Mouse (Mus musculus): ENCODE measurements around the gene Nav2. TPM values are rescaled to one million over a fixed set of nuclear protein-coding genes. Genes with fewer than 3 reads are reported as not detected.

Gene Nav2
- polyA plus RNA-seq, 1 experiment from 2014 or later: 26.2 TPM

DNA sequence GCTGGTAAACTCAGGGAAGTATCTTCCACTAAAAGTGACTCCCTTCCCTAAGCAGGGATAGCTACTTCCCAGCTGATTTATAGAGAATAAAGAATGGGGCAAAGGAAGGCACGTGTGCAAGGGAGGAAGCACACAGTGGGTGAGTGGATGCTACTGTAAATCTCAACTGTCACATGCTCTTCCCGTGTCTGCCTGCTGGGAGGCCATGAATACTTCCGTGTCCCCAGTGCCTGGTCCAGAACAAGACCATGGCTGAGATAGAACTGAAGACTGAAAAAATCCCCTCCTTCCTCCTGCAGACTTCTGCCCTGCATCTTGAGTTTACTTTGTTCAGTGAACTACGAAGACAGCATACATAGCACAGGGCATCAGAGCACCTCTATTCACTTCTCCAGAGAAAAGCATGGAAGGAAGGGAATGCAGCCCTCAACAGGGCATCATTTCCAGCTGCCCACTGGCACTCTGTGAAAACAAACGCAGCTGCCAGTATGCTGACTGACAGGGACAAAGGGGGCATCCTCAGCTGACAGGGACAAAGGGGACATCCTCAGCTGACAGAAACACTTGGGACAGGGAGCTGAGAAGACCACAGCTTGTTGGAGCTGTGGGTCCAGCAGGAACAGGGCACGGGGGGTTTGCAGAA is 138.0 kb downstream of the Nav2 start:
- Histone ChIP-seq H3K27ac (no peak overlapping the region), H3K4me1 (peaks cover 23% of the 10 kb centered on the region), H3K4me3 (no peak overlapping the region), H3K27me3 (replicated peaks) (no peaks in the 10 kb centered on the region), H3K9ac (no peak overlapping the region), H3K36me3 (replicated peaks) (no peaks in the 10 kb centered on the region), H3K4me2 (no peak overlapping the region), H3K9me3 (no peaks in the 10 kb centered on the region)
- ATAC-seq (replicated peaks): no peak
- WGBS: 52% methylated on average over 6 of the region's 6 CpGs

- no peak; the same call in 1 of the 2 replicates for ATAC-seq (replicated peaks)
- H3K27me3 ChIP-seq (replicated peaks): no peaks in the 10 kb centered on the region
- no peaks in the 10 kb centered on the region for H3K36me3 ChIP-seq (replicated peaks)
- no peak overlapping the region for H3K27ac ChIP-seq
- no peaks in the 10 kb centered on the region for H3K9me3 ChIP-seq
- no peak overlapping the region for H3K4me2 ChIP-seq
- peaks cover 22% of the 10 kb centered on the region for H3K4me1 ChIP-seq
- 48% methylated on average over 8 of the region's 8 CpGs for WGBS
- no peak overlapping the region for H3K4me3 ChIP-seq
- no peak overlapping the region for H3K9ac ChIP-seq
Observed at GRCm38 (mm10) chr7:49047336-49047735, 138.8 kb downstream of the Nav2 start.

- Histone ChIP-seq H3K4me2 (no peak overlapping the region), H3K36me3 (replicated peaks) (no peaks in the 10 kb centered on the region), H3K4me1 (peaks cover 28% of the 10 kb centered on the region), H3K9me3 (no peaks in the 10 kb centered on the region), H3K27ac (no peak overlapping the region), H3K27me3 (replicated peaks) (no peaks in the 10 kb centered on the region), H3K9ac (no peak overlapping the region), H3K4me3 (no peak overlapping the region)
- 42% methylated on average over 9 of the region's 9 CpGs for WGBS
- no peak; the same call in 1 of the 2 replicates for ATAC-seq (replicated peaks)
Observed at GRCm38 (mm10) chr7:49052871-49053618, 144.5 kb downstream of the Nav2 start.

- no peak overlapping the region for H3K9ac ChIP-seq
- H3K4me1 ChIP-seq: peaks cover 21% of the 10 kb centered on the region
- WGBS: 61% methylated on average over 10 of the region's 10 CpGs
Observed at GRCm38 (mm10) chr7:49055273-49055672, 146.8 kb downstream of the Nav2 start.

DNA sequence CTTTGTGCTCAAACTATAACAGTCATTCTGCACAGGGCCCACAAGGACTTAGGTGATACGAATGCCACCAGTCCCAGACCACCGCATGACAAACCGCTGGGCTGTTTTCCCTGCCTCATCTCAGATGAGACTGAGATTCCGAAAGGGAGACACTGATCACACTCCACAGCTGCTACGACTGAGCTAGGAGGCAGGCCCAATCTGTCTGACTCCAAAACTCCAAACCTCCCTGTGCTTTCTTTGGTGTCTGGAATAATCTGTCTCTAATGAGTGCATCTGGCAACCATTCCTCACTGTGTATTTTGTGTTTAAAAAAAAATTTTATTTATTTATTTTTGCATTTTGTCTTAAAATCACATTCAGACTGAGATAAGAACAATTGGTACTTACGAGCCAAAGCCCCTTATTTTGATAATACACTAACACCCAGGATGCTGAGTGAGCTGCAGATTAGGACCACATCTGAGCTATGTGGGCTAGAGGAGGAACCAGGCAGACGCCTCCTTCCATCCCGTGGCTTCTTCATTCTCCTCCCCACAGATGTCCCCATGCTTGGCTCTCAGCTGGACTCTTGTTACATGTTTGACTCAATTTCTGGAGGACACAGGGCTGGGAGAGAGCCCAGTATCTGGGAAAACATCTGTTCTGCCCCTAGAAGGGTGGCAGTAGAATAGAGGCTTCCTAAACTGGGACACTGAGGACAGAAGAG is 149.9 kb downstream of the Nav2 start:
- no peak overlapping the region for H3K27ac ChIP-seq

More at GRCm38 (mm10) chr7:49055273-49055672, 146.8 kb downstream of the Nav2 start:
- H3K4me2 ChIP-seq: no peak overlapping the region
- no peaks in the 10 kb centered on the region for H3K27me3 ChIP-seq (replicated peaks)
- H3K36me3 ChIP-seq (replicated peaks): no peaks in the 10 kb centered on the region
- H3K4me3 ChIP-seq: no peak overlapping the region
- H3K27ac ChIP-seq: no peak overlapping the region
- no peaks in the 10 kb centered on the region for H3K9me3 ChIP-seq
- ATAC-seq (replicated peaks): peak; percentile 34; the same call in 1 of the 2 replicates

GRCm38 (mm10) chr7:49064792-49065521 is 156.4 kb downstream of the Nav2 start:
- Histone ChIP-seq H3K4me2 (no peak overlapping the region), H3K9me3 (no peaks in the 10 kb centered on the region), H3K4me1 (peaks cover 37% of the 10 kb centered on the region), H3K36me3 (replicated peaks) (no peaks in the 10 kb centered on the region), H3K27ac (peak overlapping the region; percentile 45), H3K4me3 (no peak overlapping the region), H3K9ac (no peak overlapping the region), H3K27me3 (replicated peaks) (no peaks in the 10 kb centered on the region)
- WGBS: 45% methylated on average over 4 of the region's 4 CpGs
- ATAC-seq (replicated peaks): peak; percentile 51; the same call in 1 of the 2 replicates

More for the DNA sequence above, 149.9 kb downstream of the Nav2 start:
- peaks cover 7% of the 10 kb centered on the region for H3K4me1 ChIP-seq
- H3K9me3 ChIP-seq: no peaks in the 10 kb centered on the region
- no peaks in the 10 kb centered on the region for H3K36me3 ChIP-seq (replicated peaks)
- H3K4me3 ChIP-seq: no peak overlapping the region
- ATAC-seq (replicated peaks): no peak
- no peak overlapping the region for H3K4me2 ChIP-seq
- whole genome bisulfite sequencing: 74% methylated on average over 8 of the region's 8 CpGs
- no peaks in the 10 kb centered on the region for H3K27me3 ChIP-seq (replicated peaks)
- no peak overlapping the region for H3K9ac ChIP-seq

DNA sequence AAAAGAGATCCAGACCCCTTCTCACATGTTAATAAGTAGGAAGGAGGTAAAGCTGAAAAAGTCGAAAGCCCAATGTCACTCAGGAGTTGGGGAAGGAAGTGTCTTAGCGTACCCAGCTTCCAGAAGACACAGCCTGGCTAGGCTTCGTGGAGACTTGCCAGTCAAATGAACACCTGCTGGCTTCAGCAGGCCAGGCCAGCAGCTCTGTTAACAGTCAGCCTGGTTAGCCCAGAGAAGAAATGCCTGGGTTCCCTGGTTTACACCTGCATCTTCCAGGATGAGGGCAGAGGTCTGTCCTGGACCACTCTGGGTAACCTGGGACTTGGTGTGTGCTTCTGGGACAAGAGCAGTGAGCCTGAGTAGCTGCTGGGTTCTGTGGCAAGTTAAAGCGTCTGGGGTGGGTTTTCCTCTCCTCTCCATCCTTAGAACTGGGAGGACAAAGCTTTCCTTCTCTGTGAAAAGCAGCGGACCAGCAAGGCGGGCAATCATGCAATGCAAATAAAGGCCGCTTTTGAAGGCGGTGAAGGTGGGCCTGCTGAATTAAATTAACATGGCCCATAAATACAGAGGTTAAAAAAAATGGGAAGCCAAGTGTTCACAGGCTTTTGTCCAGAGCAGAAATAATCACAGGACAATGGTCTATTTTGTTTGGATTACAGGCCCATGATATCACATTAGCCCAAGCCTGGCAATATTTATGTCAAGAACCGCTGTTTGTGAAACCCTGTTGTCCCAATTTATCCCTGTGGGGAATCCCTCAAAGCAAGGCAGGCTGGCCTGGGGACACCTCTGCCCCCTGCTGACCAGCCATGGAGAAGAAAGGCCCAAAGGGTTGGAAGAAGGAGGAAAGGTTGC is 157.3 kb downstream of the Nav2 start:
- no peak for ATAC-seq (replicated peaks)
- H3K4me2 ChIP-seq: no peak overlapping the region
- H3K36me3 ChIP-seq (replicated peaks): no peaks in the 10 kb centered on the region
- H3K27ac ChIP-seq: peak overlapping the region; percentile 45
- no peak overlapping the region for H3K4me3 ChIP-seq
- no peak overlapping the region for H3K9ac ChIP-seq
- no peaks in the 10 kb centered on the region for H3K27me3 ChIP-seq (replicated peaks)
- WGBS: 18% methylated on average over 9 of the region's 9 CpGs
- no peaks in the 10 kb centered on the region for H3K9me3 ChIP-seq
- peaks cover 43% of the 10 kb centered on the region for H3K4me1 ChIP-seq

- H3K27me3 ChIP-seq (replicated peaks): no peaks in the 10 kb centered on the region
- no peaks in the 10 kb centered on the region for H3K36me3 ChIP-seq (replicated peaks)
- 0 out of 2 replicates have a peak overlapping the region, but pooled peaks have one; percentile 45 for H3K27ac ChIP-seq
- H3K9me3 ChIP-seq: no peaks in the 10 kb centered on the region
- peaks cover 49% of the 10 kb centered on the region for H3K4me1 ChIP-seq
- H3K4me3 ChIP-seq: no peak overlapping the region
- 88% methylated on average over 1 of the region's 1 CpGs for WGBS
- H3K9ac ChIP-seq: no peak overlapping the region
- H3K4me2 ChIP-seq: no peak overlapping the region
- ATAC-seq (replicated peaks): no peak
Observed at GRCm38 (mm10) chr7:49066828-49067227, 158.3 kb downstream of the Nav2 start.

- Histone ChIP-seq H3K9ac (no peak overlapping the region), H3K27me3 (replicated peaks) (no peaks in the 10 kb centered on the region), H3K27ac (no peak overlapping the region), H3K4me2 (no peak overlapping the region), H3K9me3 (no peaks in the 10 kb centered on the region), H3K4me1 (peaks cover 45% of the 10 kb centered on the region), H3K36me3 (replicated peaks) (no peaks in the 10 kb centered on the region), H3K4me3 (no peak overlapping the region)
- no peak for ATAC-seq (replicated peaks)
- WGBS: 43% methylated on average over 12 of the region's 12 CpGs
Observed at GRCm38 (mm10) chr7:49069396-49069961, 161.0 kb downstream of the Nav2 start.

- Histone ChIP-seq H3K36me3 (replicated peaks) (no peaks in the 10 kb centered on the region), H3K27ac (0 out of 2 replicates have a peak overlapping the region, but pooled peaks have one; percentile 39), H3K4me1 (peaks cover 48% of the 10 kb centered on the region), H3K27me3 (replicated peaks) (no peaks in the 10 kb centered on the region), H3K9me3 (no peaks in the 10 kb centered on the region), H3K4me2 (no peak overlapping the region), H3K9ac (no peak overlapping the region), H3K4me3 (no peak overlapping the region)
- no peak for ATAC-seq (replicated peaks)
- WGBS: 39% methylated on average over 1 of the region's 1 CpGs
Observed at GRCm38 (mm10) chr7:49070621-49071020, 162.1 kb downstream of the Nav2 start.

- H3K9ac ChIP-seq: no peak overlapping the region
- H3K9me3 ChIP-seq: no peaks in the 10 kb centered on the region
- no peak overlapping the region for H3K4me3 ChIP-seq
- peak overlapping the region; percentile 39 for H3K27ac ChIP-seq
- H3K27me3 ChIP-seq (replicated peaks): no peaks in the 10 kb centered on the region
- ATAC-seq (replicated peaks): 0 out of 2 replicates have a peak, but pooled peaks have one; percentile 17
- peaks cover 48% of the 10 kb centered on the region for H3K4me1 ChIP-seq
- H3K36me3 ChIP-seq (replicated peaks): no peaks in the 10 kb centered on the region
- no peak overlapping the region for H3K4me2 ChIP-seq
- 4% methylated on average over 7 of the region's 7 CpGs for WGBS
Observed at GRCm38 (mm10) chr7:49071141-49071567, 162.6 kb downstream of the Nav2 start.
